Mouse (Mus musculus): Measurements from ENCODE around the gene Magi1. TPM values are rescaled to one million over a fixed set of nuclear protein-coding genes. Genes with fewer than 3 reads are reported as not detected.
A peak's percentile ranks its signal among the peaks of the same experiment; 100 is the strongest.

Gene Magi1
- total and polyA plus RNA-seq, 2 experiments from 2014 or later = 23.0 to 36.9 TPM

GRCm38 (mm10) chr6:94190830-94191229, 92.9 kb downstream of the Magi1 start:
- Histone ChIP-seq H3K36me3 (ENCODE audit: insufficient read depth, low read length) (no peaks in the 10 kb centered on the region), H3K9me3 (ENCODE audit: low read length) (no peaks in the 10 kb centered on the region)

GRCm38 (mm10) chr6:94189379-94189778, 94.3 kb downstream of the Magi1 start:
- ATAC-seq (no peak), DNase-seq (ENCODE audit: low spot score) (no peak)
- Histone ChIP-seq H3K4me3 (ENCODE audit: low read length) (no peak overlapping the region), H3K27me3 (ENCODE audit: insufficient read depth, low read length) (no peaks in the 10 kb centered on the region), H3K36me3 (ENCODE audit: insufficient read depth, low read length) (no peaks in the 10 kb centered on the region), H3K4me1 (ENCODE audit: insufficient read depth, low read length) (no peaks in the 10 kb centered on the region), H3K9me3 (ENCODE audit: low read length) (no peaks in the 10 kb centered on the region), H3K27ac (no peak overlapping the region), H3K9ac (replicated peaks; ENCODE audit: low read length) (no peak overlapping the region), H3K4me2 (ENCODE audit: low read depth, low read length) (no peak overlapping the region)
- 73% methylated on average over 5 of the region's 5 CpGs for WGBS
- TF ChIP-seq CTCF (IDR thresholded peaks at IDR 0.05; ENCODE audit: low read depth) = no peak

More at GRCm38 (mm10) chr6:94190830-94191229, 92.9 kb downstream of the Magi1 start:
- 0 out of 2 replicates have a peak, but pooled peaks cover 3% of the 10 kb centered on the region for H3K4me1 ChIP-seq (ENCODE audit: insufficient read depth, low read length)
- no peaks in the 10 kb centered on the region for H3K27me3 ChIP-seq (ENCODE audit: insufficient read depth, low read length)
- no peak for TF ChIP-seq CTCF (IDR thresholded peaks at IDR 0.05; ENCODE audit: low read depth)
- WGBS = 81% methylated on average over 5 of the region's 5 CpGs
- DNase-seq (ENCODE audit: low spot score) (no peak), ATAC-seq (no peak)
- no peak overlapping the region for H3K4me3 ChIP-seq (ENCODE audit: low read length)
- H3K27ac ChIP-seq = no peak overlapping the region
- H3K4me2 ChIP-seq (ENCODE audit: low read depth, low read length) = no peak overlapping the region
- no peak overlapping the region for H3K9ac ChIP-seq (replicated peaks; ENCODE audit: low read length)

- no peak overlapping the region for H3K4me3 ChIP-seq (ENCODE audit: low read length)
- no peaks in the 10 kb centered on the region for H3K27me3 ChIP-seq (ENCODE audit: insufficient read depth, low read length)
- H3K4me1 ChIP-seq (ENCODE audit: insufficient read depth, low read length) = peaks cover 12% of the 10 kb centered on the region
- no peak overlapping the region for H3K27ac ChIP-seq
- DNase-seq (ENCODE audit: low spot score) (no peak), ATAC-seq (no peak)
- no peak for TF ChIP-seq CTCF (IDR thresholded peaks at IDR 0.05; ENCODE audit: low read depth)
- WGBS = 65% methylated on average over 7 of the region's 7 CpGs
- no peak overlapping the region for H3K9ac ChIP-seq (replicated peaks; ENCODE audit: low read length)
- no peak overlapping the region for H3K4me2 ChIP-seq (ENCODE audit: low read depth, low read length)
- H3K36me3 ChIP-seq (ENCODE audit: insufficient read depth, low read length) = no peaks in the 10 kb centered on the region
- no peaks in the 10 kb centered on the region for H3K9me3 ChIP-seq (ENCODE audit: low read length)
Observed at GRCm38 (mm10) chr6:94186628-94187319, 96.9 kb downstream of the Magi1 start.

DNA sequence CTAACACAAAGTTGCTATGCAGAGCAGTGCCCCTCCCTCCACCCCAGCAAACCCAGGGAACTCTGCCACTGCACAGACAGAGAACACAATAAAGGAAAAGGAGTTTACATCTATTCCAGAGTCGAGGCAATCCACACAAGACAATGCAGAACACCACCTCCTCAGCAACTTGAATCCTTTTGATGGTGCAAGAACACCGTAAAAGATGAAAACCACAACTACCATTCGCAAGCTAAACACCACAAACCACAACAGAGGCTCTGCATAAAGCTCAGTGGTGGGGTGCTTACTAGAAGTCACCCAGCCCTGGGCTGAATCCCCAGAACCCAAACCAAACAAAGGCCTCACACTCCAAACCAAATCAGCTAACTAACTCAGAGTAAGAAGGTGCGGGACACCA, 99.4 kb downstream of the Magi1 start:
- Histone ChIP-seq H3K27me3 (ENCODE audit: insufficient read depth, low read length) (no peaks in the 10 kb centered on the region), H3K9me3 (ENCODE audit: low read length) (no peaks in the 10 kb centered on the region), H3K9ac (replicated peaks; ENCODE audit: low read length) (no peak overlapping the region), H3K36me3 (ENCODE audit: insufficient read depth, low read length) (no peaks in the 10 kb centered on the region), H3K4me3 (ENCODE audit: low read length) (no peak overlapping the region), H3K4me1 (ENCODE audit: insufficient read depth, low read length) (peaks cover 13% of the 10 kb centered on the region), H3K4me2 (ENCODE audit: low read depth, low read length) (no peak overlapping the region), H3K27ac (no peak overlapping the region)
- TF ChIP-seq CTCF (IDR thresholded peaks at IDR 0.05; ENCODE audit: low read depth) = no peak
- no peak for ATAC-seq
- no peak for DNase-seq (ENCODE audit: low spot score)
- WGBS = 74% methylated on average over 4 of the region's 4 CpGs

- no peak for TF ChIP-seq CTCF (IDR thresholded peaks at IDR 0.05; ENCODE audit: low read depth)
- Histone ChIP-seq H3K4me3 (ENCODE audit: low read length) (no peak overlapping the region), H3K27ac (no peak overlapping the region), H3K36me3 (ENCODE audit: insufficient read depth, low read length) (no peaks in the 10 kb centered on the region), H3K4me2 (ENCODE audit: low read depth, low read length) (peak overlapping the region; percentile 6), H3K4me1 (ENCODE audit: insufficient read depth, low read length) (peaks cover 13% of the 10 kb centered on the region), H3K9me3 (ENCODE audit: low read length) (no peaks in the 10 kb centered on the region), H3K27me3 (ENCODE audit: insufficient read depth, low read length) (no peaks in the 10 kb centered on the region), H3K9ac (replicated peaks; ENCODE audit: low read length) (no peak overlapping the region)
- DNase-seq (ENCODE audit: low spot score) = peak; percentile 58
- ATAC-seq = no peak
- WGBS = 35% methylated on average over 14 of the region's 14 CpGs
Observed at GRCm38 (mm10) chr6:94183354-94183851, 100.3 kb downstream of the Magi1 start.

DNA sequence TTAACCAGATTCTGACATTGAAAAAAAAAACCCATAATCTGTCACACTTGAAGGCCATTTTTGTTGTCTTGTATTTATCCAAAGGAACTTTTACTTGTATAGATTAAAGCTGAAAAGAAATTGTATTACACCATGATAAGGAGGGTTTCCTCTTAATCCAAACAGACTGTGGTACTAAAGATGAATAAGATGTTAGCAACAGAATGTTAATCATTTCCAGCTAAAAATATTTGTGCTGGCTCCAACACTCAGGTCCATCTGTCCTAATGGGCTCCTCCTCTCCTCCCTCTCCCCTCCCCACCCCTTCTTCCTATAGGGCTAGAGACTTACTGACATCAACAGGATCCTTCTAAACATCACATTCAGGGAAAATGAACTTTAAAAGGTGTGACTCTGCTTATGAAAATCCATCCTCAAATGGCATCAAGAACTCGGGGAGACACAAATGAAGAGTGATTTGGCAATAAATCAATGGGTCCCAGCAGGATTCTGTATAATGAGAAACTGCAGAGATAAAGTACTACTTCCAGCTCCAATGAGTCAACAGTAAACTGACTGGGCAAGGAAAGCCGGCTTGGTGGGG, 102.0 kb downstream of the Magi1 start:
- no peak overlapping the region for H3K4me3 ChIP-seq (ENCODE audit: low read length)
- no peak overlapping the region for H3K27ac ChIP-seq
- peak; percentile 21 for DNase-seq (ENCODE audit: low spot score)
- peaks cover 13% of the 10 kb centered on the region for H3K4me1 ChIP-seq (ENCODE audit: insufficient read depth, low read length)
- no peaks in the 10 kb centered on the region for H3K27me3 ChIP-seq (ENCODE audit: insufficient read depth, low read length)
- no peak overlapping the region for H3K9ac ChIP-seq (replicated peaks; ENCODE audit: low read length)
- WGBS = 15% methylated on average over 2 of the region's 2 CpGs
- ATAC-seq = no peak
- no peaks in the 10 kb centered on the region for H3K36me3 ChIP-seq (ENCODE audit: insufficient read depth, low read length)
- H3K4me2 ChIP-seq (ENCODE audit: low read depth, low read length) = no peak overlapping the region
- no peak for TF ChIP-seq CTCF (IDR thresholded peaks at IDR 0.05; ENCODE audit: low read depth)
- H3K9me3 ChIP-seq (ENCODE audit: low read length) = no peaks in the 10 kb centered on the region

Data from hindbrain, postnatal 0 days (tissue).